Mouse (Mus musculus): ENCODE results near the gene Clca4a. TPM values are rescaled to one million over a fixed set of nuclear protein-coding genes. Genes with fewer than 3 reads are reported as not detected.
"Not testable (repeated sequence)": the region's sequence is repeated elsewhere in the genome, so short reads cannot be mapped to it uniquely, and the experiment has no call there.

Clca4a gene
- polyA plus RNA-seq, 1 experiment from 2014 or later = 0.05 TPM

DNA sequence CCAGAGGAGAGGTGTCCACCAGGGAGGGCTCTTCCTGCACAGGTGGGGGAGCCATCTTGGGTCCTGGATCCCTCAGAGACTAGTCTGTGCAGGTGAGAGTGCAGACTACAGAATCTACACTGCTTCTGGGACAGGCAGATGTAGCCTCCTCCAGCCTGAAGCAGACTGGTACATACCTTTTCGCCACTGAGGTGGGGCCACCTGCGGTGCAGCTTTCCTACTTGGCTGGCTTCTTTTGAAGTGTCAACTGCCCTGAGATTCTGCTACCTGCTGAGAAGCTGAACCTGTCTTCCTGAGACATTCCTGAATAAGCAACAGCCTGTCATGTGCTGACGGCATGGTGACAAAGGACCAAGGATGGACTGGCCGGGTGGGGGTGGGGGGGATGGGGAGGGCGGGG lies 27.5 kb downstream of the Clca4a start:
- not testable (repeated sequence) for H3K27me3 ChIP-seq (ENCODE audit: insufficient read depth, poor library complexity, severe bottlenecking); H3K36me3 ChIP-seq; H3K27ac ChIP-seq; DNase-seq (ENCODE audit: low spot score); H3K9me3 ChIP-seq; H3K4me1 ChIP-seq; H3K4me3 ChIP-seq
- 17% methylated on average over 5 of the region's 5 CpGs for WGBS

GRCm38 (mm10) chr3:144933625-144934024 lies 41.2 kb downstream of the Clca4a start:
- not testable (repeated sequence) for H3K27ac ChIP-seq; H3K4me3 ChIP-seq; DNase-seq (ENCODE audit: low spot score); H3K36me3 ChIP-seq; H3K9me3 ChIP-seq; H3K27me3 ChIP-seq (ENCODE audit: insufficient read depth, poor library complexity, severe bottlenecking); H3K4me1 ChIP-seq

DNA sequence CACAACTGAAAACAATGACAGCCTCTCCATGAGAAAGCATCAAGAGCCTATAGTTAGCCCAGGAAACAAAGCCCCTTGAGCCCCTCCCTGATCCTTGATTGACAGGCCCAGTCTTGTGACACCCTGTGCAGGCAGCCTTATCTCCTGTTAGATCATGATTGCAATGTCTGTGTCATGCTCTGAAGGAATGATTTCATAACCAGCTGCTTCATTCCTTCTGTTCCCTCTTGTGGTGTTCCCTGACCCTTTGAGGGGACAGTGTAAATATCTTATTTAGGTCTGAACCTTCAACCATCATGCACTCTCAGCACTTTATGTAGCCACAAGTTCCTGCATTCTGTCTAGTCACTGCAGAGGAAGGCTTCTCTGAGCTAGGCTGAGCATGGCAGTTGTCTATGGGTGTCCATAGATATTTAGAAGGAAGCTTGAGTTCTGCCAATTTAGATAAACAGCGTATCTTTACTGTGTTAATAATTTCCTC lies 41.8 kb downstream of the Clca4a start:
- no peak for DNase-seq (ENCODE audit: low spot score)

DNA sequence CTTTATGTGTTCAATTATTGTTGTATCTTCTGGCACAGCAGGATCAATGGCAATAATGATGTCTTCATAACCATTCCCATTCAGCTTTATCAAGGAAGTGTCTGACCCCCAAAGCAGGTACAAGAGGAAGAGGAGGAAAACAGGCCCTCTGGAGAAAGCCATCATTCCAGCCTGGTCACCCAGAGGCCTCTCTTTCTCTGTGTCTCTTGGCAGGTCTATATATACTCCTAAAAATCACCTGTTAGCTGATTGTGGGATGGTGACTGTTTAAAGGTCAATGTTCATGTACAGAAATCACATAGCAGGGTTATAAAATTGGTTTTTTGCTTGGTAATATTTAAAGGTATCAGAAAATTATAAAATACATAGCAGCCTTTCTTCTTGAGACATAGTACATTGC lies 42.5 kb downstream of the Clca4a start, which contains the start of gene Clca4b:
TSS of gene Clca4b (minus strand) at position 195 of the 400 bp plus-strand sequence.
- Histone ChIP-seq H3K4me1 (no peaks in the 10 kb centered on the region), H3K9me3 (no peaks in the 10 kb centered on the region), H3K27me3 (ENCODE audit: insufficient read depth, poor library complexity, severe bottlenecking) (no peaks in the 10 kb centered on the region), H3K4me3 (no peak within 1 kb of the TSS), H3K27ac (no peak within 1 kb of the TSS), H3K36me3 (no peaks in the 10 kb centered on the region)
- DNase-seq (ENCODE audit: low spot score) = no peak

More for the DNA sequence above, 41.8 kb downstream of the Clca4a start:
- 88% methylated on average over 1 of the region's 1 CpGs for WGBS
- Histone ChIP-seq H3K4me3 (no peak overlapping the region), H3K36me3 (no peaks in the 10 kb centered on the region), H3K27me3 (ENCODE audit: insufficient read depth, poor library complexity, severe bottlenecking) (no peaks in the 10 kb centered on the region), H3K4me1 (no peaks in the 10 kb centered on the region), H3K27ac (no peak overlapping the region), H3K9me3 (no peaks in the 10 kb centered on the region)

DNA sequence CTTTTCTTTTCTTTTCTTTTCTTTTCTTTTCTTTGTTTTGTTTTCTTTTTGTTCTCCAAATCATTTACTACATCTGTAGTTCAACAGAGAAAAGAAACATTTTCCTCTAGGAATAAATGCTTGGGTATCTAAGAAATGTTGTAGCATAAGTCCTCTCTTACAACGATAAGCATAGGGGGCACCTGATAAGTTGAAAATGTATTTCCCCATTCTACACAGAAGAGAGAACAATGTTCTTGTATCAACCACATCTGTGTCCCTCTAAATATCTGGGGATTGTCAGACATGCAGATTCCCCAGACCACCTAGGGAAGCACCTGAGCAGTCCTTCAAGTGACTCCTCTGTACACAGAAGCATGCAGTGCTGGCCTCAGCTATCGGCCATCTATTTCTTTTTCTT lies 60.8 kb downstream of the Clca4a start:
- no peaks in the 10 kb centered on the region for H3K4me1 ChIP-seq
- no peaks in the 10 kb centered on the region for H3K36me3 ChIP-seq
- H3K4me3 ChIP-seq = no peak overlapping the region
- H3K9me3 ChIP-seq = no peaks in the 10 kb centered on the region
- H3K27ac ChIP-seq = no peak overlapping the region
- DNase-seq (ENCODE audit: low spot score) = no peak
- WGBS = 88% methylated on average over 2 of the region's 2 CpGs
- no peaks in the 10 kb centered on the region for H3K27me3 ChIP-seq (ENCODE audit: insufficient read depth, poor library complexity, severe bottlenecking)

Other genes starting within 250 kb of the Clca4a start
- 4.1 and 9.1 TPM in 2 replicates for gene Clca3a1, start 214.1 kb downstream of the Clca4a start, polyA plus RNA-seq (2016; fragmentation: Nextera tagmentation; extraction: Ambion mirVana)
- gene Clca3a2, start 155.6 kb downstream of the Clca4a start, polyA plus RNA-seq (2016; fragmentation: Nextera tagmentation; extraction: Ambion mirVana) = 0.74 and 0.85 TPM in 2 replicates
- not detected in 2 replicates for gene Clca3b, start 125.7 kb downstream of the Clca4a start, polyA plus RNA-seq (2016; fragmentation: Nextera tagmentation; extraction: Ambion mirVana)
- gene Clca4b, start 42.5 kb downstream of the Clca4a start, polyA plus RNA-seq (2016; fragmentation: Nextera tagmentation; extraction: Ambion mirVana) = not detected in 2 replicates
- 0.05 TPM in 1 of 2 replicates, not detected in the other for gene Clca1, start 57.7 kb upstream of the Clca4a start, polyA plus RNA-seq (2016; fragmentation: Nextera tagmentation; extraction: Ambion mirVana)
- 0.11 TPM in 1 of 2 replicates, not detected in the other for gene Clca2, start 124.4 kb upstream of the Clca4a start, polyA plus RNA-seq (2016; fragmentation: Nextera tagmentation; extraction: Ambion mirVana)
- 14.1 and 14.7 TPM in 2 replicates for gene Odf2l, start 143.5 kb upstream of the Clca4a start, polyA plus RNA-seq (2016; fragmentation: Nextera tagmentation; extraction: Ambion mirVana)